Mouse (Mus musculus) myocyte (in vitro differentiated cells): ENCODE measurements around the gene Smarcc2. TPM values are rescaled to one million over a fixed set of nuclear protein-coding genes. Genes with fewer than 3 reads are reported as not detected.

ENCODE experiments used
- H3K27me3 ChIP-seq: one replicate; pipeline ENCODE4 v1.6.1; 2011; ENCODE audit not compliant: control insufficient read depth, insufficient read depth, insufficient read length
- H3K36me3 ChIP-seq: one replicate; pipeline ENCODE4 v1.6.1; 2011; ENCODE audit not compliant: control insufficient read depth, insufficient read depth
- H3K4me2 ChIP-seq: one replicate; pipeline ENCODE4 v1.6.1; 2011; ENCODE audit warnings: low read depth, control low read depth
- H3K4me3 ChIP-seq: one replicate; pipeline ENCODE4 v1.5.1; 2011; ENCODE audit warnings: mild to moderate bottlenecking, control low read depth, moderate library complexity
- H3K79me2 ChIP-seq: one replicate; pipeline ENCODE4 v1.6.1; 2011; ENCODE audit not compliant: control insufficient read depth, insufficient read depth
- H3ac ChIP-seq: one replicate; pipeline ENCODE4 v1.6.1; 2011; ENCODE audit not compliant: control insufficient read depth, insufficient read length
- CEBPB ChIP-seq: IDR thresholded peaks from 2 replicates; pipeline ENCODE4 v1.6.1; 2011; ENCODE audit warnings: mild to moderate bottlenecking, moderate library complexity; ENCODE audit not compliant: poor library complexity, insufficient read depth, severe bottlenecking
- E2F4 ChIP-seq: IDR thresholded peaks from one replicate; pipeline ENCODE4 v1.6.1; 2011; ENCODE audit warnings: mild to moderate bottlenecking, control low read depth, moderate library complexity; ENCODE audit not compliant: insufficient read depth
- MAX ChIP-seq: IDR thresholded peaks from one replicate; pipeline ENCODE4 v1.6.1; 2011; ENCODE audit warnings: low read depth, mild to moderate bottlenecking, control low read depth
- MYOD1 ChIP-seq, 3 experiments: IDR thresholded peaks; one replicate each; pipeline ENCODE4 v1.6.1; 2011; ENCODE audit warnings: control low read depth in 2 of 3, low read depth in 2 of 3, mild to moderate bottlenecking in 2 of 3, moderate library complexity in 1 of 3; ENCODE audit not compliant: insufficient read length in 2 of 3, control insufficient read depth in 1 of 3
- MYOG ChIP-seq, 3 experiments: IDR thresholded peaks; one replicate each; pipeline ENCODE4 v1.6.1; 2011; ENCODE audit warnings: control low read depth in 2 of 3, low read depth in 2 of 3, mild to moderate bottlenecking in 2 of 3; ENCODE audit not compliant: insufficient read length in 2 of 3, control insufficient read depth in 1 of 3, insufficient read depth in 1 of 3
- POLR2A ChIP-seq: IDR thresholded peaks from one replicate; pipeline ENCODE4 v1.6.1; 2011; ENCODE audit warnings: low read depth, mild to moderate bottlenecking, control low read depth, moderate library complexity; ENCODE audit not compliant: insufficient read length
- POLR2AphosphoS2 ChIP-seq: IDR thresholded peaks from one replicate; pipeline ENCODE4 v1.6.1; 2011; ENCODE audit warnings: low read depth, control low read depth; ENCODE audit not compliant: insufficient read length
- REST ChIP-seq: IDR thresholded peaks from one replicate; pipeline ENCODE4 v1.6.1; 2011; ENCODE audit warnings: mild to moderate bottlenecking, control low read depth, moderate library complexity; ENCODE audit not compliant: insufficient read depth, insufficient read length
- SRF ChIP-seq: IDR thresholded peaks from one replicate; pipeline ENCODE4 v1.6.1; 2011; ENCODE audit warnings: low read depth; ENCODE audit not compliant: control insufficient read depth, insufficient read length
- TCF12 ChIP-seq: IDR thresholded peaks from one replicate; pipeline ENCODE4 v1.6.1; 2011; ENCODE audit warnings: mild to moderate bottlenecking, control low read depth; ENCODE audit not compliant: poor library complexity, insufficient read depth, severe bottlenecking
- TCF3 ChIP-seq: IDR thresholded peaks from one replicate; pipeline ENCODE4 v1.6.1; 2011; ENCODE audit warnings: low read depth, control low read depth; ENCODE audit not compliant: insufficient read length
- USF1 ChIP-seq: IDR thresholded peaks from one replicate; pipeline ENCODE4 v1.6.1; 2011; ENCODE audit warnings: low read depth, mild to moderate bottlenecking, control low read depth, moderate library complexity
- polyA plus RNA-seq: library from polyadenylated mRNA; unstranded; fragments of >200 nt; fragmentation: generic; extraction: Trizol; gene quantifications from one replicate; pipeline ENCODE4 v1.2.1, GENCODE M21; 2012; ENCODE audit warnings: missing spikeins

The Smarcc2 gene
- polyA plus RNA-seq, 1 experiment: 52.5 TPM

- Histone ChIP-seq H3K36me3 (peaks cover 28% of the 10 kb centered on the region), H3ac (peak overlapping the region; percentile 47), H3K27me3 (no peaks in the 10 kb centered on the region), H3K4me3 (peak overlapping the region; percentile 99), H3K79me2 (peaks cover 25% of the 10 kb centered on the region), H3K4me2 (peak overlapping the region; percentile 95)
- TF ChIP-seq POLR2AphosphoS2: peak; percentile 27
- no peak for TF ChIP-seq TCF3
- TF ChIP-seq POLR2A: peak; percentile 8
- peak in 2 of 3 experiments; percentile 0 to 38 for TF ChIP-seq MYOG (IDR thresholded peaks at IDR 0.05; ENCODE audit: control insufficient read depth in 1 of 3, insufficient read depth in 1 of 3, insufficient read length in 2 of 3, low read depth in 2 of 3)
- TF ChIP-seq MYOD1 (IDR thresholded peaks at IDR 0.05; ENCODE audit: control insufficient read depth in 1 of 3, insufficient read length in 2 of 3, low read depth in 2 of 3): peak in 1 of 3 experiments; percentile 61
Measured at GRCm38 (mm10) chr10:128524732-128525662, 65.9 kb downstream of the Smarcc2 start.

- H3K4me3 ChIP-seq: peak within 1 kb of the TSS; percentile 99
- H3K36me3 ChIP-seq: peaks cover 20% of the 10 kb centered on the region
- no peaks in the 10 kb centered on the region for H3K27me3 ChIP-seq
- peak within 1 kb of the TSS; percentile 95 for H3K4me2 ChIP-seq
- TF ChIP-seq SRF (no peak), TCF12 (no peak), USF1 (peak; percentile 50), MYOD1 (IDR thresholded peaks at IDR 0.05; ENCODE audit: control insufficient read depth in 1 of 3, insufficient read length in 2 of 3, low read depth in 2 of 3) (peak; percentile 75 to 91 (median 91)), TCF3 (peak; percentile 22), REST (no peak), POLR2AphosphoS2 (peak; percentile 94), MAX (peak; percentile 23), POLR2A (peak; percentile 83), E2F4 (no peak), CEBPB (peak; percentile 47; the same call in 1 of the 2 replicates), MYOG (IDR thresholded peaks at IDR 0.05; ENCODE audit: control insufficient read depth in 1 of 3, insufficient read depth in 1 of 3, insufficient read length in 2 of 3, low read depth in 2 of 3) (peak; percentile 8 to 80 (median 78))
- peak within 1 kb of the TSS; percentile 47 for H3ac ChIP-seq
- H3K79me2 ChIP-seq: peaks cover 25% of the 10 kb centered on the region
Measured at GRCm38 (mm10) chr10:128525671-128526308, 66.7 kb downstream of the Smarcc2 start, which contains the start of gene Esyt1. TSS of gene Esyt1 (minus strand) at chr10:128525871.

- Histone ChIP-seq H3ac (no peak overlapping the region), H3K36me3 (peaks cover 11% of the 10 kb centered on the region), H3K4me3 (peak overlapping the region; percentile 99), H3K4me2 (peak overlapping the region; percentile 92), H3K27me3 (no peaks in the 10 kb centered on the region), H3K79me2 (peaks cover 24% of the 10 kb centered on the region)
- TF ChIP-seq MYOD1 (IDR thresholded peaks at IDR 0.05; ENCODE audit: control insufficient read depth in 1 of 3, insufficient read length in 2 of 3, low read depth in 2 of 3) (peak in 1 of 3 experiments; percentile 8), SRF (no peak)
Measured at GRCm38 (mm10) chr10:128526366-128527356, 67.6 kb downstream of the Smarcc2 start.

GRCm38 (mm10) chr10:128535206-128535605 lies 76.2 kb downstream of the Smarcc2 start:
- no peaks in the 10 kb centered on the region for H3K27me3 ChIP-seq
- TF ChIP-seq E2F4 (no peak), TCF12 (no peak), SRF (no peak), TCF3 (no peak), MYOD1 (IDR thresholded peaks at IDR 0.05; ENCODE audit: control insufficient read depth in 1 of 3, insufficient read length in 2 of 3, low read depth in 2 of 3) (no peak), CEBPB (no peak), MYOG (IDR thresholded peaks at IDR 0.05; ENCODE audit: control insufficient read depth in 1 of 3, insufficient read depth in 1 of 3, insufficient read length in 2 of 3, low read depth in 2 of 3) (no peak), POLR2AphosphoS2 (no peak)
- no peak overlapping the region for H3K4me3 ChIP-seq
- H3K4me2 ChIP-seq: no peak overlapping the region
- no peaks in the 10 kb centered on the region for H3K79me2 ChIP-seq
- no peaks in the 10 kb centered on the region for H3K36me3 ChIP-seq
- no peak overlapping the region for H3ac ChIP-seq
